Mouse (Mus musculus) liver (tissue): Measurements from ENCODE around the gene Adam6a.
"Not testable (repeated sequence)": the region's sequence is repeated elsewhere in the genome, so short reads cannot be mapped to it uniquely, and the experiment has no call there.

Source experiments
- DNase-seq: peaks from one replicate; pipeline ENCODE4 v3.0.0-alpha.2; 2020; ENCODE audit warnings: mixed read lengths

Adam6a gene

GRCm38 (mm10) chr12:113543608-113544007 is at the start of gene Adam6a:
Gene Adam6a, plus strand, starts transcription at chr12:113543908.
- DNase-seq = not testable (repeated sequence)

- DNase-seq = no peak
These were observed 17.8 kb upstream of the Adam6a start for GRCm38 (mm10) chr12:113525901-113526300.

- DNase-seq = peak; percentile 8
These were observed 34.5 kb downstream of the Adam6a start for GRCm38 (mm10) chr12:113578241-113578640.

GRCm38 (mm10) chr12:113588001-113588400 is 44.3 kb downstream of the Adam6a start:
- no peak for DNase-seq
